Mouse (Mus musculus) ES-Bruce4 (cell line): Measurements from ENCODE around the gene Cxcr1.

Source experiments
- CTCF ChIP-seq: IDR thresholded peaks from one replicate; pipeline ENCODE4 v1.8.1; 2011; ENCODE audit warnings: low read depth, low read length
- EP300 ChIP-seq: IDR thresholded peaks from 2 replicates; pipeline ENCODE4 v1.6.1; 2011; ENCODE audit warnings: low read depth, low read length; ENCODE audit not compliant: insufficient read depth
- POLR2A ChIP-seq: IDR thresholded peaks from one replicate; pipeline ENCODE4 v1.8.1; 2011; ENCODE audit warnings: low read length; ENCODE audit not compliant: insufficient read depth

DNA sequence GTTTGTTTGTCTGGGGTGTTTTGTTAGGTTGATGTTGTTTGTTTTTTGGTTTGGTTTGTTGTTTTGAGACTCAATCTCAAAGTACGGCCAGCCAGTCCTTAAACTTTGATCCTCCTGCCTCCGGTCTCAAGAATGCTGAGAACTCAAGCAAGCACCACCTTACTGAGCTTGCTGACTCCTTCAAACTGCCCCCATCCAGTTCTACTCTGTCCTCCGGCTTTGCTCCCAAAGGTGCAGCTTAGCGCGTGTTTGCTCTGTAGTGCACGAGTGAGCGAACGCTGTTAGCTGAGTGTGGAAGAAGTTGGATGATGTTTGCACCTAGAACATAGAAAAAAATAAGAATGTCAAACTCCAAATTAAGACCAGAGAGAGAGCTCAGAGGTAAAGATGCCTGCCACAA is 14.5 kb upstream of the Cxcr1 start:
- no peak for TF ChIP-seq EP300
- no peak for TF ChIP-seq POLR2A
- TF ChIP-seq CTCF, result no peak
